Mouse (Mus musculus) neural tube, embryonic 14.5 days (tissue): ENCODE measurements around the gene Rps25. TPM values are rescaled to one million over a fixed set of nuclear protein-coding genes. Genes with fewer than 3 reads are reported as not detected.
A peak's percentile ranks its signal among the peaks of the same experiment; 100 is the strongest.

Experiments used
- ATAC-seq: fragments of 200-750 bp; cut with Nextera tagmentation; 2 replicates; pipeline ENCODE4 v1.8.0; 2017; ENCODE audit warnings: low read depth, mild to moderate bottlenecking, moderate TSS enrichment, moderate library complexity
- H3K27ac ChIP-seq: fragments of 300-500 bp; sonication (generic); 2 replicates; pipeline ENCODE4 v1.5.1; 2014; ENCODE audit warnings: low read depth, mild to moderate bottlenecking, control low read depth, low read length, moderate library complexity, mixed read lengths
- H3K27me3 ChIP-seq: fragments of 300-500 bp; sonication (generic); 2 replicates; pipeline ENCODE4 v1.6.1; 2014; ENCODE audit warnings: low read length; ENCODE audit not compliant: control insufficient read depth, insufficient read depth
- H3K36me3 ChIP-seq: fragments of 300-500 bp; sonication (generic); 2 replicates; pipeline ENCODE4 v1.6.1; 2014; ENCODE audit warnings: low read length, mixed read lengths; ENCODE audit not compliant: control insufficient read depth, insufficient read depth
- H3K4me1 ChIP-seq: fragments of 300-500 bp; sonication (generic); 2 replicates; pipeline ENCODE4 v1.6.1; 2014; ENCODE audit warnings: low read length; ENCODE audit not compliant: control insufficient read depth, insufficient read depth
- H3K4me2 ChIP-seq: fragments of 300-500 bp; sonication (generic); 2 replicates; pipeline ENCODE4 v1.6.1; 2014; ENCODE audit warnings: mild to moderate bottlenecking, low read depth, low read length, control low read depth
- H3K4me3 ChIP-seq: fragments of 300-500 bp; sonication (generic); 2 replicates; pipeline ENCODE4 v1.5.1; 2014; ENCODE audit warnings: low read depth, low read length, control low read depth, mixed read lengths
- H3K9ac ChIP-seq: fragments of 300-500 bp; sonication (generic); replicated peaks from 2 replicates; pipeline ENCODE4 v1.6.1; 2014; ENCODE audit warnings: low read depth, mild to moderate bottlenecking, control low read depth, low read length, mixed read lengths
- H3K9me3 ChIP-seq: fragments of 300-500 bp; sonication (generic); 2 replicates; pipeline ENCODE4 v1.6.1; 2016; ENCODE audit warnings: low read length; ENCODE audit not compliant: control insufficient read depth
- WGBS: fragments of 180-500 bp; shearing (Covaris S2); extraction: QIAGEN DNeasy Blood & Tissue Kit; methylation state at CpG from one replicate; pipeline ENCODE4 v1.1.7; 2014; 5-methylcytosine and 5-hydroxymethylcytosine counted together
- microRNA-seq: library from miRNA; unstranded; fragments of <30 nt; microRNA quantifications from one replicate; pipeline ENCODE4, GENCODE M21; 2016
- polyA plus RNA-seq: library from polyadenylated mRNA; unstranded; fragments of >200 nt; fragmentation: Nextera tagmentation; extraction: Ambion mirVana; gene quantifications from 2 replicates; pipeline ENCODE4 v1.2.1, GENCODE M21; 2014

The Rps25 gene
- polyA plus RNA-seq, 1 experiment from 2014 or later, result 1,219 TPM

DNA sequence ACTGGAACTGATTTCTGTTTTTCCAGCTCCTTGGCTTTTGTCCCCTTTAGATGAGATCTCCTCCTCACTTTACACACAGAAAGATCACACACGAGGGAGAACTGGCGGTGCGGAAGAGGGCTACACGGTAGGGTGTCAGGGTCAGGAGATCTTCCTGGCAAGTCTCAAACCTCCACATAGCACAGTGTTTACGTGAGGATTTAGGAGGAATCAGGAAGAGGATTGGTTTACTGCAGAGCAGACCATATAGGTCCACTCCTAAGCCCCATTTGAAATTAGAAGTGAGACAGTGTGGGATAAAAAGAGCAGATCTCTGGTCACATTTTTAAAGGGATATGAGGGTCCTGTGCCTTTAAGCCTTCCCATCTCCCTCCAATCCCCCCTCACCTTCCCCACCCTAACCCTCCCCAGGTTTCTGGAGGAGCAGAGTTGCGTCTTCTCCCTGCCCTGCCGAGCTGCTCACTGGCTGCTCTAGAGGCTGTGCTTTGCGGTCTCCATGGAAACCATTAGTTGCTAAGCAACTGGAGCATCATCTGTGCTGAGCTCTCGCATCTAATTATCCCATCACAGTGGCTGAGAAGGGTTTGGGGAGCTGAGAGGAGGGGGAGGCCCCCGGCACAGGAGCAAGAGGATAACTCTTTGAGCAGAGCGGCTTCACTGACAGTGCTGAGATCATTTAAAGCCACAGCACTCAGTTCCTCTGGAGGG lies 50.2 kb downstream of the Rps25 start:
- peak overlapping the region; percentile 42; the same call in 1 of the 2 replicates for H3K9ac ChIP-seq
- H3K36me3 ChIP-seq, result no peaks in the 10 kb centered on the region
- peaks cover 18% of the 10 kb centered on the region for H3K4me1 ChIP-seq
- H3K27ac ChIP-seq, result peak overlapping the region; percentile 88
- H3K27me3 ChIP-seq, result no peaks in the 10 kb centered on the region; the same call in 1 of the 2 replicates
- no peaks in the 10 kb centered on the region for H3K9me3 ChIP-seq
- ATAC-seq, result peak; percentile 98
- peak overlapping the region; percentile 33 for H3K4me2 ChIP-seq
- H3K4me3 ChIP-seq, result no peak overlapping the region
- 2% methylated on average over 11 of the region's 11 CpGs for WGBS

Small RNA genes lying within 50 kb of the gene (microRNA-seq; reads per million reads assigned to microRNA genes)
- not detected for gene Mir7085

Other genes with a start within 250 kb of the Rps25 start
- gene Cbl, start 173.1 kb upstream of the Rps25 start, polyA plus RNA-seq, result 19.7 and 22.6 TPM in 2 replicates
- not detected in 2 replicates for gene Ccdc153, start 166.5 kb upstream of the Rps25 start, polyA plus RNA-seq
- gene Pdzd3, start 155.7 kb upstream of the Rps25 start, polyA plus RNA-seq, result 0.12 and 0.23 TPM in 2 replicates
- 3.7 and 4.5 TPM in 2 replicates for gene Nlrx1, start 138.5 kb upstream of the Rps25 start, polyA plus RNA-seq
- 21.4 and 25.0 TPM in 2 replicates for gene Abcg4, start 118.5 kb upstream of the Rps25 start, polyA plus RNA-seq
- 21.9 and 23.2 TPM in 2 replicates for gene Hinfp, start 101.5 kb upstream of the Rps25 start, polyA plus RNA-seq
- 19.0 and 21.9 TPM in 2 replicates for gene C2cd2l, start 86.9 kb upstream of the Rps25 start, polyA plus RNA-seq
- 35.3 and 35.9 TPM in 2 replicates for gene Dpagt1, start 81.1 kb upstream of the Rps25 start, polyA plus RNA-seq
- gene H2afx, start 72.4 kb upstream of the Rps25 start, polyA plus RNA-seq, result 92.3 and 94.3 TPM in 2 replicates
- gene Hmbs, start 62.9 kb upstream of the Rps25 start, polyA plus RNA-seq, result 58.3 and 58.4 TPM in 2 replicates
- gene Vps11, start 45.5 kb upstream of the Rps25 start, polyA plus RNA-seq, result 34.4 and 43.4 TPM in 2 replicates
- gene Hyou1, start 27.6 kb upstream of the Rps25 start, polyA plus RNA-seq, result 20.7 and 27.0 TPM in 2 replicates
- gene Slc37a4, start 10.3 kb upstream of the Rps25 start, polyA plus RNA-seq, result 70.9 and 78.8 TPM in 2 replicates
- 305 and 308 TPM in 2 replicates for gene Trappc4, start 461 bp downstream of the Rps25 start, polyA plus RNA-seq
- 31.1 and 34.5 TPM in 2 replicates for gene Ccdc84, start 11.4 kb downstream of the Rps25 start, polyA plus RNA-seq
- not detected in 2 replicates for gene Foxr1, start 34.0 kb downstream of the Rps25 start, polyA plus RNA-seq
- not detected in 2 replicates for gene Upk2, start 47.8 kb downstream of the Rps25 start, polyA plus RNA-seq
- gene Bcl9l, start 75.7 kb downstream of the Rps25 start, polyA plus RNA-seq, result 11.5 and 12.3 TPM in 2 replicates
- gene Cxcr5, start 154.7 kb downstream of the Rps25 start, polyA plus RNA-seq, result not detected in 2 replicates
- gene Ddx6, start 197.8 kb downstream of the Rps25 start, polyA plus RNA-seq, result 20.2 and 33.8 TPM in 2 replicates